Mouse (Mus musculus) heart, embryonic 13.5 days (tissue): ENCODE measurements around the gene Cdc45. TPM values are rescaled to one million over a fixed set of nuclear protein-coding genes. Genes with fewer than 3 reads are reported as not detected.
A peak's percentile ranks its signal among the peaks of the same experiment; 100 is the strongest.

Source experiments
- ATAC-seq: fragments of 200-750 bp; cut with Nextera tagmentation; 2 replicates; pipeline ENCODE4 v1.8.0; 2017; ENCODE audit warnings: moderate TSS enrichment; ENCODE audit not compliant: insufficient number of reproducible peaks, low FRiP score, low TSS enrichment; ENCODE audit errors: extremely low read depth
- H3K27ac ChIP-seq: fragments of 300-500 bp; sonication (generic); replicated peaks from 2 replicates; pipeline ENCODE4 v1.5.1; 2015; ENCODE audit warnings: moderate library complexity, mild to moderate bottlenecking, inconsistent platforms
- H3K27me3 ChIP-seq: fragments of 300-500 bp; sonication (generic); replicated peaks from 2 replicates; pipeline ENCODE4 v1.6.1; 2015; ENCODE audit warnings: mild to moderate bottlenecking, inconsistent platforms
- H3K36me3 ChIP-seq: fragments of 300-500 bp; sonication (generic); 2 replicates; pipeline ENCODE4 v1.6.1; 2015; ENCODE audit warnings: mild to moderate bottlenecking, inconsistent platforms
- H3K4me1 ChIP-seq: fragments of 300-500 bp; sonication (generic); 2 replicates; pipeline ENCODE4 v1.6.1; 2015; ENCODE audit warnings: inconsistent platforms
- H3K4me2 ChIP-seq: fragments of 300-500 bp; sonication (generic); 2 replicates; pipeline ENCODE4 v1.6.1; 2015; ENCODE audit warnings: inconsistent platforms, mild to moderate bottlenecking, moderate library complexity
- H3K4me3 ChIP-seq: fragments of 300-500 bp; sonication (generic); 2 replicates; pipeline ENCODE4 v1.5.1; 2015; ENCODE audit warnings: moderate library complexity, mild to moderate bottlenecking, inconsistent platforms
- H3K9ac ChIP-seq: fragments of 300-500 bp; sonication (generic); 2 replicates; pipeline ENCODE4 v1.6.1; 2015; ENCODE audit warnings: inconsistent platforms, mild to moderate bottlenecking, moderate library complexity
- H3K9me3 ChIP-seq: fragments of 300-500 bp; sonication (generic); 2 replicates; pipeline ENCODE4 v1.6.1; 2016; ENCODE audit warnings: inconsistent platforms
- WGBS: fragments of 180-500 bp; shearing (Covaris S2); methylation state at CpG from one replicate; pipeline ENCODE4 v1.1.7; 2015; ENCODE audit warnings: mixed read lengths; 5-methylcytosine and 5-hydroxymethylcytosine counted together
- polyA plus RNA-seq: library from polyadenylated mRNA; unstranded; fragments of >200 nt; fragmentation: Nextera tagmentation; extraction: Ambion mirVana; gene quantifications from 2 replicates; pipeline ENCODE4 v1.2.1, GENCODE M21; 2015

The Cdc45 gene
- polyA plus RNA-seq, 1 experiment from 2014 or later: 34.4 TPM

- Histone ChIP-seq H3K4me3 (no peak overlapping the region), H3K9me3 (no peaks in the 10 kb centered on the region), H3K9ac (no peak overlapping the region), H3K36me3 (peaks cover 94% of the 10 kb centered on the region), H3K27me3 (no peaks in the 10 kb centered on the region), H3K4me2 (no peak overlapping the region), H3K27ac (no peak overlapping the region), H3K4me1 (no peaks in the 10 kb centered on the region)
- 77% methylated on average over 10 of the region's 10 CpGs for WGBS
- ATAC-seq: no peak
Measured at GRCm38 (mm10) chr16:18788627-18789406, 23.0 kb downstream of the Cdc45 start.

GRCm38 (mm10) chr16:18786652-18787051 is 25.1 kb downstream of the Cdc45 start:
- Histone ChIP-seq H3K4me3 (no peak overlapping the region), H3K9me3 (no peaks in the 10 kb centered on the region), H3K27me3 (no peaks in the 10 kb centered on the region), H3K4me2 (no peak overlapping the region), H3K4me1 (no peaks in the 10 kb centered on the region), H3K27ac (no peak overlapping the region), H3K9ac (no peak overlapping the region), H3K36me3 (peaks cover 91% of the 10 kb centered on the region)
- 91% methylated on average over 10 of the region's 10 CpGs for WGBS
- no peak for ATAC-seq

- no peaks in the 10 kb centered on the region for H3K4me1 ChIP-seq
- 49% methylated on average over 1 of the region's 1 CpGs for WGBS
Measured at GRCm38 (mm10) chr16:18785485-18785884, 26.3 kb downstream of the Cdc45 start.

GRCm38 (mm10) chr16:18785025-18785424 is 26.8 kb downstream of the Cdc45 start:
- WGBS: 87% methylated on average over 7 of the region's 7 CpGs
- ATAC-seq: no peak

More at GRCm38 (mm10) chr16:18785485-18785884, 26.3 kb downstream of the Cdc45 start:
- H3K4me2 ChIP-seq: no peak overlapping the region
- H3K9me3 ChIP-seq: no peaks in the 10 kb centered on the region
- H3K9ac ChIP-seq: no peak overlapping the region
- H3K27ac ChIP-seq: no peak overlapping the region
- no peak overlapping the region for H3K4me3 ChIP-seq
- peaks cover 90% of the 10 kb centered on the region for H3K36me3 ChIP-seq
- H3K27me3 ChIP-seq: no peaks in the 10 kb centered on the region
- no peak for ATAC-seq

GRCm38 (mm10) chr16:18781810-18782209 is 30.0 kb downstream of the Cdc45 start:
- Histone ChIP-seq H3K36me3 (peaks cover 64% of the 10 kb centered on the region), H3K4me1 (peaks cover 12% of the 10 kb centered on the region), H3K4me3 (no peak overlapping the region), H3K9me3 (no peaks in the 10 kb centered on the region), H3K27ac (no peak overlapping the region), H3K27me3 (peaks cover 33% of the 10 kb centered on the region), H3K9ac (no peak overlapping the region), H3K4me2 (no peak overlapping the region)
- no peak for ATAC-seq
- 81% methylated on average over 10 of the region's 10 CpGs for WGBS

More at GRCm38 (mm10) chr16:18785025-18785424, 26.8 kb downstream of the Cdc45 start:
- Histone ChIP-seq H3K27ac (no peak overlapping the region), H3K27me3 (0 out of 2 replicates have a peak, but pooled peaks cover under 1% of the 10 kb centered on the region), H3K9me3 (no peaks in the 10 kb centered on the region), H3K4me3 (no peak overlapping the region), H3K4me2 (no peak overlapping the region), H3K4me1 (no peaks in the 10 kb centered on the region), H3K9ac (no peak overlapping the region), H3K36me3 (peaks cover 87% of the 10 kb centered on the region)

- H3K27ac ChIP-seq: no peak overlapping the region
- no peak overlapping the region for H3K9ac ChIP-seq
- H3K9me3 ChIP-seq: no peaks in the 10 kb centered on the region
- H3K4me1 ChIP-seq: peaks cover 26% of the 10 kb centered on the region
- peaks cover 31% of the 10 kb centered on the region for H3K36me3 ChIP-seq
- peak overlapping the region; percentile 73 for H3K4me2 ChIP-seq
- ATAC-seq: no peak
- H3K27me3 ChIP-seq: peaks cover 57% of the 10 kb centered on the region
- H3K4me3 ChIP-seq: peak overlapping the region; percentile 54
- WGBS: 44% methylated on average over 2 of the region's 2 CpGs
Measured at GRCm38 (mm10) chr16:18778461-18778860, 33.3 kb downstream of the Cdc45 start.

GRCm38 (mm10) chr16:18777101-18778080 is 34.4 kb downstream of the Cdc45 start:
- Histone ChIP-seq H3K4me1 (peaks cover 28% of the 10 kb centered on the region), H3K27ac (no peak overlapping the region), H3K9ac (peak overlapping the region; percentile 76), H3K9me3 (no peaks in the 10 kb centered on the region), H3K4me2 (peak overlapping the region; percentile 73), H3K4me3 (peak overlapping the region; percentile 54), H3K36me3 (peaks cover 23% of the 10 kb centered on the region), H3K27me3 (peaks cover 57% of the 10 kb centered on the region)
- 2% methylated on average over 80 of the region's 80 CpGs for WGBS
- ATAC-seq: no peak

DNA sequence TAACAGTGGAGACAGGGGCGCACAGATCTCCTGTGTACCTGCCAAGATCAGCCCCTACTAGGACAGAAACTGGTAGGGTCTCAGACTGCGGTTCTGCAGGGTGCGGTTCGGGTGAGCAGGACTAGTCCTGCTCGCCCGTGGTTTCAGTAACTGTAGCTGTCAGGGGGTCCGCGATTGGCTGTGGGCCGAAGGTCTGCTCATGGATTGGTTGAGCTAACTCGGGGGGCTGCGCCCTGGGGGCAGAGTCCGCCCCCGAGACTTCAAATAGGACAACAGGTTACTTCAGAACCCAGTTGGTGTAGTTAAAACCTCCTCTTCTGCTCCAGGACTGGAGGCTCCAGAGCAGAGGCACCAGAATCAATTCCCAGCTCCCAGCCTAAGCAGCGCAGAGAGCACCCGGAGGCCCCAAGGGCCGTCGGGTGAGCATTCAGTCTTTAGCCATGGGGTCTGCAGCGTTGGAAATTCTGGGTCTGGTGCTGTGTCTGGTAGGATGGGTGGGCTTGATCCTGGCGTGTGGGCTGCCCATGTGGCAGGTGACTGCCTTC is 35.2 kb downstream of the Cdc45 start, which contains the start of gene Cldn5:
Cldn5 (plus strand) TSS at position 292 of the 545 bp plus-strand sequence.
- peak within 1 kb of the TSS; percentile 73 for H3K4me2 ChIP-seq
- H3K27ac ChIP-seq: 0 out of 2 replicates have a peak within 1 kb of the TSS, but pooled peaks have one; percentile 28
- ATAC-seq: no peak
- WGBS: 11% methylated on average over 19 of the region's 19 CpGs
- H3K9me3 ChIP-seq: 0 out of 2 replicates have a peak, but pooled peaks cover under 1% of the 10 kb centered on the region
- peak within 1 kb of the TSS; percentile 76 for H3K9ac ChIP-seq
- H3K4me1 ChIP-seq: peaks cover 28% of the 10 kb centered on the region
- peak within 1 kb of the TSS; percentile 54 for H3K4me3 ChIP-seq
- peaks cover 57% of the 10 kb centered on the region for H3K27me3 ChIP-seq
- H3K36me3 ChIP-seq: peaks cover 16% of the 10 kb centered on the region

DNA sequence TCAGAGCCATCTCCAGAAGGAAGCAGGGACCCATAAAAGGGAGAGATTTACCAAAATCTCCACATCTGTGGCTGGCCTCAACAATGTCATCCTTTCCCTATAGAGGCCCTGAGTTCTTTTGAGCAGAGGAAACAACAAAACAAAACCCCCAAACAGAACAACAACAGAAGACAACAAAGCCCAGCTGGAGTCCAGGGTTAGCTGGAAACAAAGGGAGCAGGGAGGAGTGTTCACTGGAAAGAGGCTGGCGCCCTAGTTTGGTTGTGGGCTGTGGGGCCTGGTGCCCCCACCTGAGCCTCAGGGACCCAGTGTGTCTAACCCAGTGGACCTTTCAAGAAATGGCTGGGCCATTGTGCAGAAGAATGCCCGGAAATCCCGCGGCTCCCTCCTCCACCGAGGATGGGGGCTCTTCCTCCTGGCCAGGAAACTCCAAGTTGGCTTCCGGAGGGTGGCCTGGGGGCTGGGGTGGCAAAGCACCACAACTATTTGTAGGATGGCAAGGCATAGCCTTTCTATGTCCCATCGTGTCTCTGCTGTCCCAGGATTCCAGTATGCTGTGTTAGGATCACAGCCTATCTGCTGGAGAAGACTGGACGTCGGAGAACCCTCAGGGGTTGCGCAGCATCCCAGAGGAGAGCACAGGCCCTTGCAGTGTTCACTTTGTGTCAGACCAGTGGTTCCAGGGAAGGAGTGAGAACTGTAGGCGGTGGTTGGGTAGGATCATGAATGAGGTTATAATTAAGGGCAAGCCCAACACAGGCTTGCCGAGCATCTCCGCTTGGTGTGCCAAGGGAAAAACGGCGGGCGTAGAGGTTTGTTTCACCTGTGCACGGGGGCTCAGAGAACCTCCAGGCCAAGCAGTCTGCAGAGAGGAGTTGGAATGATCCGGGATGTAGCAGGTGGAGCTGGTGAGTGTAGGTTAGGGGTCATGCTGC is 35.9 kb downstream of the Cdc45 start:
- H3K9ac ChIP-seq: 0 out of 2 replicates have a peak overlapping the region, but pooled peaks have one; percentile 40
- WGBS: 42% methylated on average over 18 of the region's 18 CpGs
- H3K27me3 ChIP-seq: peaks cover 57% of the 10 kb centered on the region
- peaks cover 9% of the 10 kb centered on the region for H3K36me3 ChIP-seq
- no peak for ATAC-seq
- peaks cover 28% of the 10 kb centered on the region for H3K4me1 ChIP-seq
- H3K4me3 ChIP-seq: peak overlapping the region; percentile 54
- 0 out of 2 replicates have a peak overlapping the region, but pooled peaks have one; percentile 28 for H3K27ac ChIP-seq
- 0 out of 2 replicates have a peak, but pooled peaks cover 4% of the 10 kb centered on the region for H3K9me3 ChIP-seq
- peak overlapping the region; percentile 73 for H3K4me2 ChIP-seq

DNA sequence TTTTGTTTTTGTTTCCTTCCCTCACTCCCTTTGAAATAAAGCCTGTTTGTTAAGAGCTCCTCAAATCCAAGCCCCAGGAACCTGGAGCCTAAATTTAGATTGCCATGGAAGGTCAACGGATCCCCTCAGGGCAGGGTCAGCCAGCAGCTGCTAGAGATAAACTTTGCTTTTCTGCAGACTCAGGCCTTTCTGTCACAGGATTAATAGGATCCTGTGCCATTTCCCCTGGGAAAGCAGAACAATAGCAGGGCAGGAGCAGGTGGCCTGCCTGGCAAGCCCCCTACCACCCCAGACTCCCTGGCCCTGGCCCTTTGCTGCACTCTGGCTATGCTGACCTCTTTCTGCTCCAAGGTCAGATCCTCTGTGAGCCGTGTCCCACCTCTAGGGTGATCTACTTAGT is 37.9 kb downstream of the Cdc45 start:
- 18% methylated on average over 2 of the region's 2 CpGs for WGBS
- Histone ChIP-seq H3K27ac (no peak overlapping the region), H3K36me3 (no peaks in the 10 kb centered on the region), H3K9ac (no peak overlapping the region), H3K9me3 (0 out of 2 replicates have a peak, but pooled peaks cover 4% of the 10 kb centered on the region), H3K4me2 (no peak overlapping the region), H3K4me1 (peaks cover 28% of the 10 kb centered on the region), H3K27me3 (peaks cover 46% of the 10 kb centered on the region), H3K4me3 (no peak overlapping the region)
- no peak for ATAC-seq
